Mouse (Mus musculus) spleen, adult 18-20 months (tissue): ENCODE measurements around the gene Hdhd3.
A peak's percentile ranks its signal among the peaks of the same experiment; 100 is the strongest.

Source experiments
- DNase-seq, 2 experiments: peaks; one replicate each; pipeline ENCODE4 v3.0.0; 2022; ENCODE audit warnings: mixed read lengths in 2 of 2

The Hdhd3 gene

GRCm38 (mm10) chr4:62503374-62503970, at the start of gene Hdhd3:
Gene Hdhd3 (minus strand): TSS chr4:62503467.
- no peak for DNase-seq

- DNase-seq = no peak
Measured at GRCm38 (mm10) chr4:62551966-62552365, 48.7 kb upstream of the Hdhd3 start.

- DNase-seq = no peak
Measured at GRCm38 (mm10) chr4:62544801-62545200, 41.5 kb upstream of the Hdhd3 start.

- DNase-seq = no peak
Measured at GRCm38 (mm10) chr4:62543782-62544181, 40.5 kb upstream of the Hdhd3 start.

- DNase-seq = no peak
Measured at GRCm38 (mm10) chr4:62541802-62542201, 38.5 kb upstream of the Hdhd3 start.

GRCm38 (mm10) chr4:62533729-62534128, 30.5 kb upstream of the Hdhd3 start:
- DNase-seq = no peak

GRCm38 (mm10) chr4:62527655-62528054, 24.4 kb upstream of the Hdhd3 start:
- DNase-seq = no peak

- no peak for DNase-seq
Measured at GRCm38 (mm10) chr4:62526256-62526655, 23.0 kb upstream of the Hdhd3 start.

GRCm38 (mm10) chr4:62525489-62525811, 22.2 kb upstream of the Hdhd3 start:
- DNase-seq = no peak

- peak; percentile 90 to 91 for DNase-seq
Measured at GRCm38 (mm10) chr4:62524651-62525488, 21.6 kb upstream of the Hdhd3 start, which contains the start of the genes Pole3 and 4933430I17Rik. Gene Pole3 (minus strand): TSS chr4:62525068. Gene 4933430I17Rik (plus strand): TSS chr4:62525369.

GRCm38 (mm10) chr4:62520892-62521400, 17.7 kb upstream of the Hdhd3 start:
- DNase-seq = no peak

- peak; percentile 66 to 82 for DNase-seq
Measured at GRCm38 (mm10) chr4:62519849-62520233, 16.6 kb upstream of the Hdhd3 start, which contains the start of gene Alad. Gene Alad (minus strand): TSS chr4:62519918.

GRCm38 (mm10) chr4:62519122-62519848, 16.0 kb upstream of the Hdhd3 start:
- no peak for DNase-seq

- DNase-seq = peak in 1 of 2 experiments; percentile 29
Measured at GRCm38 (mm10) chr4:62518416-62519121, 15.3 kb upstream of the Hdhd3 start.

- DNase-seq = no peak
Measured at GRCm38 (mm10) chr4:62517538-62518415, 14.5 kb upstream of the Hdhd3 start.

GRCm38 (mm10) chr4:62517046-62517445, 13.8 kb upstream of the Hdhd3 start:
- no peak for DNase-seq

GRCm38 (mm10) chr4:62516579-62516978, 13.3 kb upstream of the Hdhd3 start:
- no peak for DNase-seq

- DNase-seq = no peak
Measured at GRCm38 (mm10) chr4:62516079-62516478, 12.8 kb upstream of the Hdhd3 start.

- DNase-seq = no peak
Measured at GRCm38 (mm10) chr4:62515490-62515889, 12.2 kb upstream of the Hdhd3 start.

- DNase-seq = no peak
Measured at GRCm38 (mm10) chr4:62514995-62515394, 11.7 kb upstream of the Hdhd3 start.

- no peak for DNase-seq
Measured at GRCm38 (mm10) chr4:62513998-62514506, 10.8 kb upstream of the Hdhd3 start.
